Mouse (Mus musculus) E14TG2a.4 (cell line): Measurements from ENCODE around the gene Cenpl.

ENCODE experiments used
- CTCF ChIP-seq: conservative IDR thresholded peaks from 2 replicates; pipeline ENCODE4 v1.5.1; 2014; ENCODE audit warnings: low read length
- NANOG ChIP-seq: IDR thresholded peaks from 2 replicates; pipeline ENCODE4 v1.6.1; 2014; ENCODE audit warnings: borderline replicate concordance, low read length, mixed read lengths
- POU5F1 ChIP-seq: IDR thresholded peaks from 2 replicates; pipeline ENCODE4 v1.6.1; 2014; ENCODE audit warnings: low read length, borderline replicate concordance

DNA sequence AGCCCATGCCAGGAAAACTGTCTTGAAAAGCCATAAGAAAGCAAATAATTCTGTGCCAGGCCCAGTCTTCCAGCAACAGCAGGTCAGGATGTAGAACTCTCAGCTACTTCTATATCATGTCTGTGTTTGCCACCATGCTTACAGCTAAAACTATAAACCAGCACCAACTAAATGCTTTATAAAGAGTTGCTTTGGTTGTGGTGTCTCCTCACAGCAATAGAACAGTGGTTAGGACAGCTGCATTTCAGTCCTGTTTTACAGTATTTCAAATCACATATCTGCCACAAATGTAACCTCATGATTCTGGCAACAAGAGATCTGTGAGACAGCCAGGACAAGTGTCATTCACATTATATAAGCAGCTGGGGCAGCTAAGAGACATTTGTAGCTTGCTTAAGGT lies 29.7 kb upstream of the Cenpl start:
- TF ChIP-seq CTCF: no peak
- TF ChIP-seq NANOG: no peak
- TF ChIP-seq POU5F1: no peak
